Mouse (Mus musculus) heart, embryonic 15.5 days (tissue): Measurements from ENCODE around the gene Tmx2. TPM values are rescaled to one million over a fixed set of nuclear protein-coding genes. Genes with fewer than 3 reads are reported as not detected.
A peak's percentile ranks its signal among the peaks of the same experiment; 100 is the strongest.

ENCODE experiments used
- ATAC-seq: fragments of 200-750 bp; cut with Nextera tagmentation; replicated peaks from 2 replicates; pipeline ENCODE4 v1.8.0; 2017; ENCODE audit warnings: low read depth, moderate TSS enrichment; ENCODE audit not compliant: insufficient number of reproducible peaks, insufficient read depth, low FRiP score
- H3K27ac ChIP-seq: fragments of 300-500 bp; sonication (generic); 2 replicates; pipeline ENCODE4 v1.5.1; 2015; ENCODE audit warnings: mild to moderate bottlenecking, inconsistent platforms
- H3K27me3 ChIP-seq: fragments of 300-500 bp; sonication (generic); 2 replicates; pipeline ENCODE4 v1.6.1; 2015; ENCODE audit warnings: inconsistent platforms
- H3K36me3 ChIP-seq: fragments of 300-500 bp; sonication (generic); 2 replicates; pipeline ENCODE4 v1.6.1; 2015; ENCODE audit warnings: mild to moderate bottlenecking, inconsistent platforms
- H3K4me1 ChIP-seq: fragments of 300-500 bp; sonication (generic); replicated peaks from 2 replicates; pipeline ENCODE4 v1.6.1; 2015; ENCODE audit warnings: inconsistent platforms
- H3K4me2 ChIP-seq: fragments of 300-500 bp; sonication (generic); 2 replicates; pipeline ENCODE4 v1.6.1; 2015; ENCODE audit warnings: inconsistent platforms, mild to moderate bottlenecking, moderate library complexity
- H3K4me3 ChIP-seq: fragments of 300-500 bp; sonication (generic); 2 replicates; pipeline ENCODE4 v1.5.1; 2015; ENCODE audit warnings: mild to moderate bottlenecking, inconsistent platforms
- H3K9ac ChIP-seq: fragments of 300-500 bp; sonication (generic); 2 replicates; pipeline ENCODE4 v1.6.1; 2015; ENCODE audit warnings: mild to moderate bottlenecking, inconsistent platforms
- H3K9me3 ChIP-seq: fragments of 300-500 bp; sonication (generic); replicated peaks from 2 replicates; pipeline ENCODE4 v1.6.1; 2016; ENCODE audit warnings: inconsistent platforms
- WGBS: fragments of 180-500 bp; shearing (Covaris S2); methylation state at CpG from one replicate; pipeline ENCODE4 v1.1.7; 2015; ENCODE audit warnings: mixed read lengths; 5-methylcytosine and 5-hydroxymethylcytosine counted together
- polyA plus RNA-seq: library from polyadenylated mRNA; unstranded; fragments of >200 nt; fragmentation: Nextera tagmentation; extraction: Ambion mirVana; gene quantifications from 2 replicates; pipeline ENCODE4 v1.2.1, GENCODE M21; 2015

Gene Tmx2
- polyA plus RNA-seq, 1 experiment from 2014 or later, result 158 TPM

GRCm38 (mm10) chr2:84636231-84636741 is 42.7 kb downstream of the Tmx2 start:
- Histone ChIP-seq H3K4me1 (peaks cover 91% of the 10 kb centered on the region), H3K27me3 (no peaks in the 10 kb centered on the region), H3K27ac (peak overlapping the region; percentile 97), H3K4me2 (peak overlapping the region; percentile 53), H3K9me3 (no peaks in the 10 kb centered on the region), H3K9ac (peak overlapping the region; percentile 20; the same call in 1 of the 2 replicates), H3K36me3 (no peaks in the 10 kb centered on the region), H3K4me3 (peak overlapping the region; percentile 17)
- ATAC-seq, result no peak
- WGBS, result 12% methylated on average over 8 of the region's 8 CpGs

GRCm38 (mm10) chr2:84635611-84636010 is 43.3 kb downstream of the Tmx2 start:
- peaks cover 86% of the 10 kb centered on the region for H3K4me1 ChIP-seq
- peak overlapping the region; percentile 97 for H3K27ac ChIP-seq
- WGBS, result 3% methylated on average over 2 of the region's 2 CpGs
- H3K9ac ChIP-seq, result peak overlapping the region; percentile 33
- peak overlapping the region; percentile 22 for H3K4me3 ChIP-seq
- peak overlapping the region; percentile 53 for H3K4me2 ChIP-seq
- no peaks in the 10 kb centered on the region for H3K36me3 ChIP-seq
- peak; percentile 94 for ATAC-seq
- no peaks in the 10 kb centered on the region for H3K9me3 ChIP-seq
- no peaks in the 10 kb centered on the region for H3K27me3 ChIP-seq

GRCm38 (mm10) chr2:84634934-84635482 is 43.9 kb downstream of the Tmx2 start:
- H3K9ac ChIP-seq, result peak overlapping the region; percentile 33
- no peaks in the 10 kb centered on the region for H3K27me3 ChIP-seq
- H3K4me2 ChIP-seq, result peak overlapping the region; percentile 53
- H3K27ac ChIP-seq, result peak overlapping the region; percentile 97
- peak overlapping the region; percentile 22 for H3K4me3 ChIP-seq
- H3K36me3 ChIP-seq, result no peaks in the 10 kb centered on the region
- 17% methylated on average over 4 of the region's 4 CpGs for WGBS
- H3K9me3 ChIP-seq, result no peaks in the 10 kb centered on the region
- no peak for ATAC-seq
- peaks cover 80% of the 10 kb centered on the region for H3K4me1 ChIP-seq

GRCm38 (mm10) chr2:84634006-84634405 is 44.9 kb downstream of the Tmx2 start:
- Histone ChIP-seq H3K4me1 (peaks cover 77% of the 10 kb centered on the region), H3K36me3 (no peaks in the 10 kb centered on the region), H3K9me3 (no peaks in the 10 kb centered on the region), H3K27ac (peak overlapping the region; percentile 97), H3K27me3 (no peaks in the 10 kb centered on the region), H3K4me3 (peak overlapping the region; percentile 3), H3K9ac (peak overlapping the region; percentile 30; the same call in 1 of the 2 replicates), H3K4me2 (peak overlapping the region; percentile 53)
- 33% methylated on average over 4 of the region's 4 CpGs for WGBS
- ATAC-seq, result no peak

GRCm38 (mm10) chr2:84632999-84633398 is 45.9 kb downstream of the Tmx2 start:
- Histone ChIP-seq H3K4me2 (peak overlapping the region; percentile 53), H3K27ac (peak overlapping the region; percentile 97), H3K9ac (peak overlapping the region; percentile 9; the same call in 1 of the 2 replicates), H3K36me3 (0 out of 2 replicates have a peak, but pooled peaks cover 4% of the 10 kb centered on the region), H3K9me3 (no peaks in the 10 kb centered on the region), H3K4me1 (peaks cover 74% of the 10 kb centered on the region), H3K27me3 (no peaks in the 10 kb centered on the region), H3K4me3 (peak overlapping the region; percentile 18; the same call in 1 of the 2 replicates)
- WGBS, result 1% methylated on average over 3 of the region's 3 CpGs
- peak; percentile 10; the same call in 1 of the 2 replicates for ATAC-seq

- H3K9ac ChIP-seq, result no peak overlapping the region
- no peak for ATAC-seq
These were observed 46.9 kb downstream of the Tmx2 start for GRCm38 (mm10) chr2:84632001-84632400.

GRCm38 (mm10) chr2:84627036-84627435 is 51.9 kb downstream of the Tmx2 start:
- H3K4me1 ChIP-seq, result peaks cover 60% of the 10 kb centered on the region
- H3K4me3 ChIP-seq, result no peak overlapping the region
- ATAC-seq, result 0 out of 2 replicates have a peak, but pooled peaks have one; percentile 51
- H3K4me2 ChIP-seq, result peak overlapping the region; percentile 6; the same call in 1 of the 2 replicates
- H3K9me3 ChIP-seq, result no peaks in the 10 kb centered on the region
- peak overlapping the region; percentile 63 for H3K27ac ChIP-seq
- no peak overlapping the region for H3K9ac ChIP-seq
- H3K36me3 ChIP-seq, result peaks cover 13% of the 10 kb centered on the region; the same call in 1 of the 2 replicates
- 24% methylated on average over 3 of the region's 3 CpGs for WGBS
- H3K27me3 ChIP-seq, result no peaks in the 10 kb centered on the region

More at GRCm38 (mm10) chr2:84632001-84632400, 46.9 kb downstream of the Tmx2 start:
- no peak overlapping the region for H3K4me3 ChIP-seq
- H3K4me1 ChIP-seq, result peaks cover 72% of the 10 kb centered on the region
- 81% methylated on average over 1 of the region's 1 CpGs for WGBS
- H3K36me3 ChIP-seq, result 0 out of 2 replicates have a peak, but pooled peaks cover 4% of the 10 kb centered on the region
- no peaks in the 10 kb centered on the region for H3K27me3 ChIP-seq
- no peak overlapping the region for H3K4me2 ChIP-seq
- peak overlapping the region; percentile 97 for H3K27ac ChIP-seq
- no peaks in the 10 kb centered on the region for H3K9me3 ChIP-seq

GRCm38 (mm10) chr2:84626366-84626975 is 52.5 kb downstream of the Tmx2 start:
- no peaks in the 10 kb centered on the region for H3K27me3 ChIP-seq
- ATAC-seq, result no peak
- H3K9ac ChIP-seq, result no peak overlapping the region
- H3K27ac ChIP-seq, result peak overlapping the region; percentile 63
- WGBS, result 60% methylated on average over 7 of the region's 7 CpGs
- H3K36me3 ChIP-seq, result peaks cover 16% of the 10 kb centered on the region; the same call in 1 of the 2 replicates
- H3K4me2 ChIP-seq, result 0 out of 2 replicates have a peak overlapping the region, but pooled peaks have one; percentile 6
- peaks cover 55% of the 10 kb centered on the region for H3K4me1 ChIP-seq
- no peak overlapping the region for H3K4me3 ChIP-seq
- H3K9me3 ChIP-seq, result no peaks in the 10 kb centered on the region

- 91% methylated on average over 17 of the region's 17 CpGs for WGBS
- peaks cover 33% of the 10 kb centered on the region for H3K36me3 ChIP-seq
- no peaks in the 10 kb centered on the region for H3K27me3 ChIP-seq
- H3K4me2 ChIP-seq, result no peak overlapping the region
- ATAC-seq, result no peak
- no peak overlapping the region for H3K4me3 ChIP-seq
- H3K27ac ChIP-seq, result peak overlapping the region; percentile 52; the same call in 1 of the 2 replicates
- no peak overlapping the region for H3K9ac ChIP-seq
- no peaks in the 10 kb centered on the region for H3K9me3 ChIP-seq
- peaks cover 59% of the 10 kb centered on the region for H3K4me1 ChIP-seq
These were observed 54.7 kb downstream of the Tmx2 start for GRCm38 (mm10) chr2:84624201-84624600.

- no peak overlapping the region for H3K4me3 ChIP-seq
- H3K9me3 ChIP-seq, result no peaks in the 10 kb centered on the region
- H3K27ac ChIP-seq, result peak overlapping the region; percentile 52
- no peak overlapping the region for H3K9ac ChIP-seq
- ATAC-seq, result no peak
- H3K4me2 ChIP-seq, result no peak overlapping the region
- H3K36me3 ChIP-seq, result peaks cover 35% of the 10 kb centered on the region
- H3K4me1 ChIP-seq, result peaks cover 61% of the 10 kb centered on the region
- H3K27me3 ChIP-seq, result no peaks in the 10 kb centered on the region
- WGBS, result 69% methylated on average over 3 of the region's 3 CpGs
These were observed 55.4 kb downstream of the Tmx2 start for GRCm38 (mm10) chr2:84623428-84624119.

- Histone ChIP-seq H3K36me3 (peaks cover 32% of the 10 kb centered on the region), H3K9me3 (no peaks in the 10 kb centered on the region), H3K27me3 (no peaks in the 10 kb centered on the region), H3K4me3 (no peak overlapping the region), H3K27ac (peak overlapping the region; percentile 52; the same call in 1 of the 2 replicates), H3K4me2 (no peak overlapping the region), H3K4me1 (peaks cover 56% of the 10 kb centered on the region), H3K9ac (no peak overlapping the region)
- WGBS, result 51% methylated on average over 2 of the region's 2 CpGs
- no peak for ATAC-seq
These were observed 56.3 kb downstream of the Tmx2 start for GRCm38 (mm10) chr2:84622668-84623067.
